Mouse (Mus musculus): ENCODE results near the gene Cope.

Cope gene

DNA sequence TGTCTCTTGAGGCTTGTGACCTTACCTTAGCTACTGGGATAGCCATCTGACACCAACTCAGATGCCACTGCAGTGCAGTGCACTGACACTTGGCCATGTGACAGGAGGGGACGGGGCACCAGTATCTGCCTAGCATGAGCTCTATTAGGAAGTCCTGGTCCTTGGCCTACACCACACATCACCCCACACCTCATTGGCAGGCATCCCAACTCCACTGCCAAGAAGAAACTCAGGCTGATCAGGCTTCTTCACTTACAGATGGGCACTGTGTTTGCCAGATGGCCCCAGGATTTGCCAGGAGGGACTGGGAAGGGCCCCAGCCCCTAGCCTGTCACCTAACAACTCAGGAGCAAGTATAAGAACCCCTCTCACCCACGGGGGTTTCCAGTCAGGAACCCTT lies 11.1 kb downstream of the Cope start:
- DNase-seq, result no peak

DNA sequence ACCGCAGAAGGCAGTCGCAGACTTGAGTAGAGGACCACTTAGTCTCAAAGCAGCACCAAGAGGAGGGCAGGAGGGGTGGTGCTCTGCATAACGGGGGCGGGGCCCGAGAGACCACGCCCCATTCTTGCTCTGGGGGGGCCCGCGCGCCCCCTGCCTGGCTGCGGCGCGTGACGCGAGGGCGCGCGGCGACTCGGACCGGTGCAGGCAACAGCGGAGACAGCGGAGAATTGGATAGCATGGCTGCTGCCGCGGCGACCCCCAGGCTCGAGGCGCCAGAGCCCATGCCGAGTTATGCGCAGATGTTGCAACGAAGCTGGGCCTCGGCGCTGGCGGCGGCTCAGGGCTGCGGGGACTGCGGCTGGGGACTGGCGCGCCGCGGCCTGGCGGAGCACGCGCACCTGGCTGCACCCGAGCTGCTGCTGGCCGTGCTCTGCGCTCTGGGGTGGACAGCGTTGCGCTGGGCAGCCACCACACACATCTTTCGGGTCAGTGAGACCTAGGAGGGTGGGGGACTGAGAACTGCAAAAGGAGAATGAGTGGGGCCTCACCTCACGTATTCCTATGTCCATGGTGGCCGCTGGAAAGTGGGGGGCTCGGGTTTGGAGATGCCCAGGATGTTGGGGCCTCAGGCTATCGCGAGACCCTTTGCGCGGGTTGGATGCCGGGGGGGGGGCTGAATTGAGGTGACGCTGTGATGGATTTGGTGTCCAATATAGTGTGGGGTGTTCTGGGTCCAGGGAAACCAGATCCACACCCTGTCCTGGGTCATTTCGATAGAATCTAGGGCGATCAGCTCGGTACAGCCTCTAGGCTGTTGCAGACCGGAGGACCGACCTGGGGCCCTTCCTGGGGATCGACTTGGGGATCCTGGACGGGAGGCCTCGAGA lies 13.5 kb downstream of the Cope start, which contains the start of gene Cers1:
Cers1 (plus strand) TSS at position 152 of the 887 bp plus-strand sequence.
- DNase-seq, result peak; percentile 38

- DNase-seq, result no peak
These were observed 14.5 kb downstream of the Cope start for GRCm38 (mm10) chr8:70316511-70317504.

DNA sequence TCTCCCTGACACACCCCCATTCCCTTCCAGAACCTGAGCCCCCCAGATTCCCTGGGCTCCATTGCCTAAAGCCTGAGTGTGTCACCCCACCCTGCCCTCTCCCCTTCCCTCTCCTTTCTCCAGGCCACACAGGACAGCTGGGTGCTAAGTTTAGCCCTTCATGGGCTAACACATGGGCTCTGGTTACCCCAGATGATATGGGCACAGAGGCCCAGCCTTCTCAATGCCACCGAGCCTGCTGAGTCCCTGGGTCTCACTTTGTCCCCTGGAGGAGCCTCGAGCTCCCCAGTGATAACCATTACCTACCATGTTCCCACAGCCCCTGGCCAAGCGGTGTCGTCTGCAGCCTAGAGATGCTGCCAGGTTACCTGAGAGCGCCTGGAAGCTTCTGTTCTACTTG lies 15.6 kb downstream of the Cope start:
- no peak for DNase-seq

DNA sequence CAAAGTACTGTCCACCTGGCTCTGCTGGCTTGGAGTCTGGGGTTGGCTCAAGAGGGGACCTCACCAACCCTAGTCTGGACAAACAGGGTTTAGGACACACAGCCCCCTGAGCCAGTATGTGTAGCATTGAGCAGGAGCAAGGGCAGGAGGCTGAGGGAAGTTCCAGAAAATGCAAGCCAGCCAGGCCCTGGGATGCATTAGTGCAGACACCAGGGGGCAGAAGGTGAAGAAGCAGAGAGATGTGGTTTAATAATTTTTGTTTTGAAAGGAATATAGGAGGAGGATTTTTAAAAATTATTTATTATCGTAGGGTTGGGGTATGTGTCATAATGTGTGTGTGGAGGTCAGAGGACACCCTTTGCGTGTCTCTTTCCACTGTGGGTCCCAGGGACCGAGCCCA lies 21.4 kb downstream of the Cope start:
- no peak for DNase-seq

DNA sequence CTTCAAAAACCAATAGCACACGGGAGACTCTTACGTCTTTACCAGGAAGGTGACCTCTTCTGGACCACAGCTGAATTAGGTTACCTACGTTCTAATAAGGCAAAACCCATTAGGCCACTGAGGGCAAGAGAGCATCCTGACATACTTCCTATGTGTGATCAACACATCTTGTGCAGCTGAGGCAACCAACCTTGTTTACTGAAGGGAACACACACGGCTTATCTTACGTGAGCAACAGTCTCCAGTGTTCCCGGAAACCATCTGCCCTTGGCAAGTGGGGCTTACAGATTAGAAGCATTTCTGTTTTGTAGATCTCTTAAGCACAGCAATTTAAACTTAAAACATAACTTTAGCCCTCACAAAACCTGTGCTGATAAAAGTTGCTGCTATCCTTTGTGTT lies 25.2 kb downstream of the Cope start:
- no peak for DNase-seq

GRCm38 (mm10) chr8:70329124-70329834 lies 27.0 kb downstream of the Cope start, which contains the start of gene Gdf1:
Gene Gdf1 (plus strand): TSS chr8:70329817.
- DNase-seq, result no peak

GRCm38 (mm10) chr8:70329835-70330740 lies 27.8 kb downstream of the Cope start:
- no peak for DNase-seq

DNA sequence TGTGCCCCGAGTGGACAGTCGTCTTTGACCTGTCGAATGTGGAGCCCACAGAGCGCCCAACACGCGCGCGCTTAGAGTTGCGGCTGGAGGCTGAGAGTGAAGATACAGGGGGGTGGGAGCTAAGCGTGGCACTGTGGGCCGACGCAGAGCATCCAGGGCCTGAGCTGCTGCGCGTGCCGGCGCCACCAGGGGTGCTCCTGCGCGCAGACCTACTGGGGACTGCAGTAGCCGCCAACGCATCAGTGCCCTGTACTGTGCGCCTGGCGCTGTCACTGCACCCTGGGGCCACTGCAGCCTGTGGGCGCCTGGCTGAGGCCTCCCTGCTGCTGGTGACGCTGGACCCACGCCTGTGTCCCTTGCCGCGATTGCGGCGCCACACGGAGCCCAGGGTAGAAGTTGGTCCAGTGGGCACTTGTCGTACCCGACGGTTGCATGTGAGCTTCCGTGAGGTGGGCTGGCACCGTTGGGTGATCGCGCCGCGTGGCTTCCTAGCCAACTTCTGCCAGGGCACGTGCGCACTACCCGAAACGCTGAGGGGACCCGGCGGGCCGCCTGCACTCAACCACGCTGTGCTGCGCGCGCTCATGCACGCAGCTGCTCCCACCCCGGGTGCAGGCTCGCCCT lies 28.5 kb downstream of the Cope start:
- no peak for DNase-seq

- DNase-seq, result no peak
These were observed 29.2 kb downstream of the Cope start for GRCm38 (mm10) chr8:70331526-70331925.

DNA sequence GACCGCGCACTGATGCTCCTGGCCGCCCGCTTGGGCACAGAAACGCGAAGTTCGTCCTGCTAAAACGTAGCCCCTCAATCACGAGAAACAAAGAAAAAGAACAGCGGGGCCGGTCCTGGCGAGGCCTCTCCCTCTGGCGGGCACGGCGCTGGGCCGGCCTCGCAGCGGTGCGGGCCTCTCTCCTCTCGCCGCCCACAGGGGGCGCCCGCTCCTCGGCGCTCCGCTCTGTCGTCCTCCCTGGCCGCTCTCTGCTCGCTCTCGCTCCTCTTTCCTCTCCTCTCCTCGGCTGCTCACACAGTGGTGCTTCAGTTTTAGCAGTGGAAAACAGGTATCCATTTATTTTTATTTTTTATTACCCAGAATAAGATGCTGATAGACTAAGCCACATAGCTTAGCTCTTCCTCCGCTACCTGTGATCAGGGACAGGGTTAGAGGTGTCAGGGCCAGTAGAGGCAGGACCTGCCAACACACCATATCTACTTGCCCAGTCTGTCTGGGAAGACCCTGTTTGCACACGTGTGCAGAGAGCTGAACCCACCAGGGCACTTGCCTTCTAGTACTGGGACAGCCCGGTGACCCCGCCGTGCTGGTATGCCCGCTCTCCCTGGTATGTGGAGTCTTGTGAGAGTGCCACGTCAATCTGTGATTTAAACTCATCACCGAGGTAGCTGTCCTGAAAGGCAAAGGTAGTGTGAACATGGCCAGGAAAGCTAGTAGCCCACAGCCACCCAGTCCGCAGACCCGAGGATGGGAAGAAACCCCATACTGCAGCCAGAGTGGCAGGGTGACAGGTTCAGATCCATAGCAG lies 30.0 kb downstream of the Cope start:
- DNase-seq, result peak; percentile 59

DNA sequence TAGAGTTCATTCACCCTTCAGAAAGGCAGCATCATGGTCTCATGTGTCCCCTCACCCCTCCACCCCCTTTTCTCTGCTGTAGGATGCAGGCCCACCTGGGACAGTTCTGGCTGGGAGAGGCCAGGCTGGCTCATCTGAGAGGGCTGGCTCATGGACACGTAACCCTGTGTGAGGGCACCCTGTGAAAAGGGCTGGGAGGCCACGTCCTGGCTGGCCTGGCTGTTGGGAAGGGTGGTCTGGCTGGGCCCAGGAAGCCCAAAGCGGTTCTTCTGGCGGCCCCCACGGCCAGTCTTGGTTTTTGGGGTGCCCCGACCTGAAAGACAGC lies 30.5 kb downstream of the Cope start:
- DNase-seq, result no peak

- DNase-seq, result no peak
These were observed 36.6 kb downstream of the Cope start for GRCm38 (mm10) chr8:70338931-70339330.

DNA sequence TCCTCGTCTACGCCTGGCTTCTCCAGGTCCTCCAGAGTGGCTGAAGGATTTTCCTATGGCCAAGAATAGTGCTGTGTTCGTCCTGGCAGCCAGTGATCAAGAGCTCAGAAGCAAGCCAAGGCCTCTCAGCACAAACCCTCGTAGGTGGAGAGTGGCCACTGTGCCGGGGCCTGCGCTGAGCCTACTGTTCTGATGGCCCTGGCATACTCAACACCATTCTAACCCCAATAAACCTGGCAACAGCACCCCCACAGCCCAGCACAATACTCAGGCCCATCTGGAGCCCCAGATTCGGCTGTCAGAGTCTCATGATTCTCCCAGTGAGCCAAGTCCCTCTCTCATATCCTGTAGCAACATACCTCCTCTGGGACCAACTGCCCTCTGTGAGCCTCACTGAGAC lies 38.3 kb downstream of the Cope start:
- DNase-seq, result no peak

- DNase-seq, result no peak
These were observed 39.7 kb downstream of the Cope start for GRCm38 (mm10) chr8:70342007-70342406.

DNA sequence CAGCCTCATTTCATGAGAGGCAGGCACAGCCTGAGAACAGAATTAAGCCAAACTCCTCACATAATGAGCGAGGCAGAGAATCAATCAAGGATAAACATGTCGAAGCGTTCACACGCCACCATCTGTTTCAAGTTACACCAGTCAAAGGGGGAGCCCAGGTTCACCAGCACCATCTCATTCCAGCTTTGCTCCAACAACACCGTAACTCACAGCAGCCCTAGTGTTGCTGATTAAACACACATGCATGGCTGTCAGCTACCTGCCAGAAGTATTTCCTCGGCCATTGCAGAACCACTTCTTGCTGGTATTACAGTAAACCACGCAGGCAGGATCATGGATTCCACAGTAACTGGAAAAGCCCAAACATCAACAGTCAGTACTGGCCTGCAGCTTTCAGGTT lies 40.8 kb downstream of the Cope start:
- no peak for DNase-seq

DNA sequence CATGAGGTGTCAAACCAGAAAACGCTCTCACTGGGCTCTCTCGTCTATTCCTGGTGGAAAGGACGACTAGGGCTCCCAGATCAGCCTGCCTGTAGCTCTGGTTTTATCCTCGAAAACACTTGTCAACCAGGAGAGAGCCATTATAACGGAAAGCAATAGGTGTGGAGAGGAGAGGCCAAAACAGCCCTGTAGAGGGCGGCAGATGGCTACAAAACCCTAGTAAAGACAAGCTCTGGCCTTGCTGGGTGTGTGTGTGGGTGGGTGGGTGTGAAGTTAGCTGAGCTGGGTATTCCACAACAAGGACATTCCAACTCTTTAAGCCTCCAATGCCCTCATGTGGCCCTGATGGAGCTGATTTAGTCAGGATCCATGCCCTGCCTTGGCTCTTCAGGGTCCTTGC lies 41.4 kb downstream of the Cope start:
- no peak for DNase-seq

DNA sequence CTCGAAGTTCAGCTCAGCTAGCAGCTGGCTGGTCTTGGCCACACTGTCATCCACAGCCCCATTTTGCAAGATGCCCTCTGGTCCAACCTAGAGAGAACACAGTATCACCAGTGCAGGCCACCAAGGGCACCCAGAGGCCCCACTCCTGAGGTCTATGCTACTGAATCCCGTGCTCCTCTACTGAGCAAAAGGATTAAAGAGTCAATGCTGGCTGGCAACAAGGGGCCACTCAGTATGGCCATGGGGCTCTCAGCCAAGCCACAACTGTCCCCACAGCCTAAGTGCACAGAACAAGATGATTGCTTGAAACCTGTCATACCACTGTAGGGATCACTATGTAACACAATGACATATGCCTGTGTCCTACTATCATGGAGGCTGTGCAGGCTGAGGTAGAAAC lies 42.0 kb downstream of the Cope start:
- DNase-seq, result no peak

- DNase-seq, result no peak
These were observed 45.1 kb downstream of the Cope start for GRCm38 (mm10) chr8:70347443-70347842.

GRCm38 (mm10) chr8:70347860-70348420 lies 45.6 kb downstream of the Cope start:
- peak; percentile 50 for DNase-seq
